Mouse (Mus musculus) CH12.LX (cell line): ENCODE measurements at regions not wholly inside any gene's neighbourhood (a gene's known extent, or its start where the extent isn't known, plus 50 kb on each side); places are given as distances from the start of the nearest gene placed in this dataset.

Source experiments
- DNase-seq: peaks from one replicate; pipeline ENCODE4 v3.0.0-alpha.2; 2013; ENCODE audit errors: extremely low read depth
- H3K27ac ChIP-seq: 2 replicates; pipeline ENCODE4 v1.5.1; 2012; ENCODE audit warnings: low read depth, mild to moderate bottlenecking, control low read depth, moderate library complexity; ENCODE audit not compliant: insufficient read depth
- H3K27me3 ChIP-seq: replicated peaks from 2 replicates; pipeline ENCODE3; 2012; ENCODE audit warnings: inconsistent platforms
- H3K36me3 ChIP-seq, 2 experiments: replicated peaks in 1 of 2; 2 replicates each; pipeline versions ENCODE3 to v1.6.1; 2012; ENCODE audit warnings: inconsistent platforms in 1 of 2, low read length in 1 of 2, mild to moderate bottlenecking in 1 of 2, mixed read lengths in 1 of 2, moderate library complexity in 1 of 2; ENCODE audit not compliant: control insufficient read depth in 1 of 2, insufficient read depth in 1 of 2
- H3K4me1 ChIP-seq, 2 experiments: 2 replicates each; pipeline ENCODE4 v1.6.1; 2012; ENCODE audit warnings: inconsistent platforms in 1 of 2, moderate library complexity in 1 of 2; ENCODE audit not compliant: insufficient read depth in 2 of 2, control insufficient read depth in 1 of 2
- H3K4me2 ChIP-seq: 2 replicates; pipeline ENCODE4 v1.6.1; 2012; ENCODE audit warnings: low read depth, mild to moderate bottlenecking, control low read depth; ENCODE audit not compliant: poor library complexity, insufficient read depth, severe bottlenecking
- H3K4me3 ChIP-seq, 3 experiments: fragments of 150-350 bp in 1 of 3; sonication (generic) in 1 of 3; replicated peaks in 1 of 3; 2 replicates each; pipeline versions ENCODE3 to v1.5.1; 2011 to 2012; ENCODE audit warnings: low read depth in 2 of 3, low read length in 2 of 3, mild to moderate bottlenecking in 2 of 3, moderate library complexity in 2 of 3, control low read depth in 1 of 3, improper control_type of control experiment in 1 of 3, inconsistent platforms in 1 of 3, mixed read lengths in 1 of 3; ENCODE audit not compliant: poor library complexity in 1 of 3
- H3K79me2 ChIP-seq: replicated peaks from 2 replicates; pipeline ENCODE4 v1.6.1; 2012; ENCODE audit warnings: mild to moderate bottlenecking, moderate library complexity; ENCODE audit not compliant: control insufficient read depth, poor library complexity, insufficient read depth, severe bottlenecking; ENCODE audit errors: extremely low read depth
- H3K9ac ChIP-seq: 2 replicates; pipeline ENCODE4 v1.6.1; 2012; ENCODE audit warnings: low read depth, mild to moderate bottlenecking, control low read depth, moderate library complexity; ENCODE audit not compliant: insufficient read depth
- H3K9me3 ChIP-seq: replicated peaks from 2 replicates; pipeline ENCODE3; 2012; ENCODE audit warnings: low read length, inconsistent platforms, mixed read lengths
- GABPA ChIP-seq: IDR thresholded peaks from 2 replicates; pipeline ENCODE4 v1.6.1; 2012; ENCODE audit warnings: low read depth, low read length, improper control_type of control experiment, inconsistent platforms; ENCODE audit not compliant: insufficient replicate concordance
- JUN ChIP-seq: IDR thresholded peaks from 2 replicates; pipeline ENCODE4 v1.6.1; 2011; ENCODE audit warnings: low read depth, mild to moderate bottlenecking, low read length, improper control_type of control experiment, moderate library complexity; ENCODE audit not compliant: insufficient read depth
- MYC ChIP-seq: IDR thresholded peaks from 2 replicates; pipeline ENCODE4 v1.6.1; 2011; ENCODE audit warnings: low read depth, mild to moderate bottlenecking, improper control_type of control experiment, low read length
- NELFE ChIP-seq: IDR thresholded peaks from 2 replicates; pipeline ENCODE4 v1.6.1; 2011; ENCODE audit warnings: low read depth, low read length, improper control_type of control experiment
- POLR2A ChIP-seq: IDR thresholded peaks from 2 replicates; pipeline ENCODE4 v1.6.1; 2011; ENCODE audit warnings: low read depth, mild to moderate bottlenecking, improper control_type of control experiment, low read length
- POLR2AphosphoS2 ChIP-seq: IDR thresholded peaks from 2 replicates; pipeline ENCODE4 v1.6.1; 2011; ENCODE audit warnings: low read depth, low read length, improper control_type of control experiment
- RAD21 ChIP-seq: IDR thresholded peaks from 2 replicates; pipeline ENCODE4 v1.6.1; 2011; ENCODE audit warnings: low read depth, mild to moderate bottlenecking, low read length, improper control_type of control experiment, moderate library complexity
- TBP ChIP-seq: conservative IDR thresholded peaks from 2 replicates; pipeline ENCODE4 v1.6.1; 2011; ENCODE audit warnings: low read depth, low read length, improper control_type of control experiment
- USF1 ChIP-seq: IDR thresholded peaks from 2 replicates; pipeline ENCODE4 v1.6.1; 2014; ENCODE audit warnings: low read depth, mild to moderate bottlenecking, inconsistent platforms, low read length, improper control_type of control experiment
- USF2 ChIP-seq: conservative IDR thresholded peaks from 2 replicates; pipeline ENCODE4 v1.6.1; 2011; ENCODE audit warnings: low read depth, low read length, improper control_type of control experiment
- ZMIZ1 ChIP-seq: IDR thresholded peaks from 2 replicates; pipeline ENCODE4 v1.6.1; 2012; ENCODE audit warnings: low read depth, mild to moderate bottlenecking, inconsistent platforms, low read length, improper control_type of control experiment
- ZNF384 ChIP-seq: IDR thresholded peaks from 2 replicates; pipeline ENCODE4 v1.6.1; 2012; ENCODE audit warnings: low read depth, low read length, improper control_type of control experiment, inconsistent platforms
- dilution Hi-C: fragments of 300-500 bp; cut with MboI; formaldehyde crosslinking; loops from 2 replicates; pipeline ENCODE4 v1.14.3; 2020; ENCODE audit warnings: low sequenced_read_pairs; ENCODE audit not compliant: extremely low pct_unique_long_range_greater_than_20kb, extremely low pct_ligation_motif_present
- in situ Hi-C: fragments of 300-500 bp; cut with MboI; formaldehyde crosslinking; loops from 3 replicates; pipeline ENCODE4 v1.14.3; 2019; ENCODE audit warnings: low sequenced_read_pairs, low pct_ligation_motif_present, low pct_unique_long_range_greater_than_20kb, mixed read lengths

DNA sequence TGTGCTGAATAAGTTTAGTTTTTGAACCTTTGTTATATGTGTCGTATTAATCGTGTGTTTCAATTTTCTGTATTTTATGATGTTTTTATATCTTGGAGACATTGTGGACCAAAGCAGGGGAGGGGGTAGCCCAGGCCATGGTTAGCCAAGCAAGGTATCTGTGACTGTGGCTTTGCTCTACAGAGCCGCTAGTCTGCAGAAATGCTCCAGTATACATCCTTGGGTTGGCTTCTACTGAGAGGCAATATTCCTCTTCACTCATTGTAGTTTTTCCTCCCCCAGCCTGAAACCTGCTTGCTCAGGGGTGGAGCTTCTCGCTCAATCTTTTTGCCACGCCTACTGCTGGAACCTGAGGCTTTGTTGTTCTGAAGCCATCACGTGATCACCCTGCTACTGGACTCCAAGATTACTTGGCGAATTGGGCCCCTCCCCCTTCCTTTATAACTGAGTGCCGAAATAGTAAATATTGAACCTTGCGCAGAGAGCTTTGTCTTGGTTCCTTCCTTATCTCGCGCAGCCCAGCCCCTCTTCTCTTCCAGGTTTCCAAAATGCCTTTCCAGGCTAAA lies 70.0 kb upstream of the Slc1a1 start:
- Histone ChIP-seq H3K36me3 (no peaks in the 10 kb centered on the region), H3K9me3 (no peaks in the 10 kb centered on the region), H3K27ac (no peak overlapping the region), H3K4me3 (no peak overlapping the region), H3K27me3 (no peaks in the 10 kb centered on the region), H3K4me2 (no peak overlapping the region), H3K9ac (no peak overlapping the region), H3K4me1 (peaks cover 0 to 8% of the 10 kb centered on the region in 2 experiments; a peak in 1 of 4 replicates)
- in situ Hi-C loops (no loop called here), dilution Hi-C loops (no loop called here)
- DNase-seq: no peak
- TF ChIP-seq USF1: peak; percentile 27
- TF ChIP-seq TBP: no peak
- TF ChIP-seq POLR2AphosphoS2: no peak
- TF ChIP-seq ZMIZ1: no peak
- no peak for TF ChIP-seq MYC
- TF ChIP-seq JUN: no peak
- TF ChIP-seq USF2: 0 out of 2 replicates have a peak, but pooled peaks have one; percentile 9
- TF ChIP-seq, all 38 proteins: peak for 2
- H3K79me2 ChIP-seq: no peaks in the 10 kb centered on the region

GRCm38 (mm10) chr19:28768218-28768617 lies 66.6 kb upstream of the Slc1a1 start:
- no peaks in the 10 kb centered on the region for H3K9me3 ChIP-seq
- TF ChIP-seq ZNF384: no peak
- no peak for TF ChIP-seq GABPA
- peak; percentile 8 for TF ChIP-seq RAD21
- H3K9ac ChIP-seq: no peak overlapping the region
- no peaks in the 10 kb centered on the region for H3K27me3 ChIP-seq
- H3K36me3 ChIP-seq: no peaks in the 10 kb centered on the region
- H3K4me1 ChIP-seq: peaks cover 0 to 16% of the 10 kb centered on the region in 2 experiments; a peak in 2 of 4 replicates
- no peaks in the 10 kb centered on the region for H3K79me2 ChIP-seq
- H3K4me2 ChIP-seq: peak overlapping the region; percentile 42; the same call in 1 of the 2 replicates
- H3K27ac ChIP-seq: no peak overlapping the region
- no peak overlapping the region for H3K4me3 ChIP-seq
- dilution Hi-C loops: no loop called here
- no peak for DNase-seq
- in situ Hi-C loops: no loop called here

- in situ Hi-C loops (no loop called here), dilution Hi-C loops (no loop called here)
- Histone ChIP-seq H3K4me2 (no peak overlapping the region), H3K4me3 (no peak overlapping the region), H3K9me3 (no peaks in the 10 kb centered on the region), H3K27ac (no peak overlapping the region), H3K27me3 (no peaks in the 10 kb centered on the region), H3K4me1 (peaks cover 0 to 19% of the 10 kb centered on the region in 2 experiments; a peak in 2 of 4 replicates), H3K9ac (no peak overlapping the region), H3K36me3 (no peaks in the 10 kb centered on the region), H3K79me2 (no peaks in the 10 kb centered on the region)
- DNase-seq: no peak
- TF ChIP-seq USF2 (no peak), POLR2A (no peak), NELFE (no peak)
Measured at GRCm38 (mm10) chr19:28770419-28770818, 64.4 kb upstream of the Slc1a1 start.
